Mouse (Mus musculus) liver, embryonic 16.5 days (tissue): ENCODE data around the gene Ccser1. TPM values are rescaled to one million over a fixed set of nuclear protein-coding genes. Genes with fewer than 3 reads are reported as not detected.
"Not testable (repeated sequence)": the region's sequence is repeated elsewhere in the genome, so short reads cannot be mapped to it uniquely, and the experiment has no call there.

ENCODE experiments used
- ATAC-seq: fragments of 200-750 bp; cut with Nextera tagmentation; 2 replicates; pipeline ENCODE4 v1.8.0; 2017; ENCODE audit warnings: low read depth, mild to moderate bottlenecking, moderate number of reproducible peaks, moderate library complexity
- H3K27ac ChIP-seq: fragments of 300-500 bp; sonication (generic); 2 replicates; pipeline ENCODE4 v1.5.1; 2014; ENCODE audit warnings: mild to moderate bottlenecking, low read length
- H3K27me3 ChIP-seq: fragments of 300-500 bp; sonication (generic); 2 replicates; pipeline ENCODE4 v1.6.1; 2014; ENCODE audit warnings: low read depth, low read length, mixed read lengths; ENCODE audit not compliant: control insufficient read depth, insufficient read depth
- H3K36me3 ChIP-seq: fragments of 300-500 bp; sonication (generic); 2 replicates; pipeline ENCODE4 v1.6.1; 2014; ENCODE audit warnings: mild to moderate bottlenecking; ENCODE audit not compliant: control insufficient read depth, insufficient read depth
- H3K4me1 ChIP-seq: fragments of 300-500 bp; sonication (generic); 2 replicates; pipeline ENCODE4 v1.6.1; 2014; ENCODE audit warnings: low read depth, low read length, mixed read lengths; ENCODE audit not compliant: control insufficient read depth
- H3K4me2 ChIP-seq: fragments of 300-500 bp; sonication (generic); 2 replicates; pipeline ENCODE4 v1.6.1; 2014; ENCODE audit warnings: low read depth, low read length, mixed read lengths
- H3K4me3 ChIP-seq: fragments of 300-500 bp; sonication (generic); 2 replicates; pipeline ENCODE4 v1.5.1; 2014; ENCODE audit warnings: low read depth, mild to moderate bottlenecking, low read length
- H3K9ac ChIP-seq: fragments of 300-500 bp; sonication (generic); 2 replicates; pipeline ENCODE4 v1.6.1; 2014; ENCODE audit warnings: low read depth, low read length
- H3K9me3 ChIP-seq: fragments of 300-500 bp; sonication (generic); replicated peaks from 2 replicates; pipeline ENCODE4 v1.6.1; 2016; ENCODE audit warnings: low read length; ENCODE audit not compliant: control insufficient read depth
- WGBS: fragments of 180-500 bp; shearing (Covaris S2); extraction: QIAGEN DNeasy Blood & Tissue Kit; methylation state at CpG from one replicate; pipeline ENCODE4 v1.1.7; 2014; ENCODE audit not compliant: insufficient replicate concordance; 5-methylcytosine and 5-hydroxymethylcytosine counted together
- polyA plus RNA-seq: library from polyadenylated mRNA; unstranded; fragments of >200 nt; fragmentation: Nextera tagmentation; extraction: Ambion mirVana; gene quantifications from 2 replicates; pipeline ENCODE4 v1.2.1, GENCODE M21; 2015

The Ccser1 gene
- polyA plus RNA-seq, 1 experiment from 2014 or later = 0.09 TPM

GRCm38 (mm10) chr6:61976878-61977277, 796.8 kb downstream of the Ccser1 start:
- no peak for ATAC-seq
- Histone ChIP-seq H3K4me3 (no peak overlapping the region), H3K9me3 (no peaks in the 10 kb centered on the region), H3K36me3 (no peaks in the 10 kb centered on the region), H3K4me1 (no peaks in the 10 kb centered on the region), H3K4me2 (no peak overlapping the region), H3K27ac (no peak overlapping the region), H3K27me3 (no peaks in the 10 kb centered on the region), H3K9ac (no peak overlapping the region)
- WGBS = 48% methylated on average over 2 of the region's 2 CpGs

- H3K27ac ChIP-seq = no peak overlapping the region
- no peak for ATAC-seq
- no peak overlapping the region for H3K9ac ChIP-seq
- H3K4me3 ChIP-seq = no peak overlapping the region
- H3K4me1 ChIP-seq = no peaks in the 10 kb centered on the region
- WGBS = 16% methylated on average over 2 of the region's 2 CpGs
- H3K27me3 ChIP-seq = no peaks in the 10 kb centered on the region
- no peaks in the 10 kb centered on the region for H3K36me3 ChIP-seq
- H3K4me2 ChIP-seq = no peak overlapping the region
- H3K9me3 ChIP-seq = no peaks in the 10 kb centered on the region
Measured at GRCm38 (mm10) chr6:61978379-61978778, 798.3 kb downstream of the Ccser1 start.

- no peaks in the 10 kb centered on the region for H3K9me3 ChIP-seq
- H3K36me3 ChIP-seq = no peaks in the 10 kb centered on the region
- no peak overlapping the region for H3K9ac ChIP-seq
- no peak overlapping the region for H3K4me2 ChIP-seq
- H3K27ac ChIP-seq = no peak overlapping the region
- no peak overlapping the region for H3K4me3 ChIP-seq
- no peaks in the 10 kb centered on the region for H3K27me3 ChIP-seq
- no peak for ATAC-seq
- H3K4me1 ChIP-seq = no peaks in the 10 kb centered on the region
Measured at GRCm38 (mm10) chr6:62014374-62014773, 834.2 kb downstream of the Ccser1 start.

- ATAC-seq = no peak
- no peaks in the 10 kb centered on the region for H3K36me3 ChIP-seq
- no peak overlapping the region for H3K4me2 ChIP-seq
- H3K27ac ChIP-seq = no peak overlapping the region
- H3K4me3 ChIP-seq = no peak overlapping the region
- H3K4me1 ChIP-seq = no peaks in the 10 kb centered on the region
- H3K27me3 ChIP-seq = no peaks in the 10 kb centered on the region
- H3K9me3 ChIP-seq = no peaks in the 10 kb centered on the region
- no peak overlapping the region for H3K9ac ChIP-seq
- 28% methylated on average over 1 of the region's 1 CpGs for WGBS
Measured at GRCm38 (mm10) chr6:62044454-62044853, 864.3 kb downstream of the Ccser1 start.

GRCm38 (mm10) chr6:62045042-62045441, 864.9 kb downstream of the Ccser1 start:
- H3K36me3 ChIP-seq, H3K4me2 ChIP-seq, H3K27me3 ChIP-seq, H3K4me1 ChIP-seq, ATAC-seq, H3K9me3 ChIP-seq, H3K9ac ChIP-seq, H3K4me3 ChIP-seq, H3K27ac ChIP-seq: not testable (repeated sequence)
- WGBS = 50% methylated on average over 1 of the region's 1 CpGs

GRCm38 (mm10) chr6:62055276-62055675, 875.2 kb downstream of the Ccser1 start:
- Histone ChIP-seq H3K4me2 (no peak overlapping the region), H3K36me3 (no peaks in the 10 kb centered on the region)

GRCm38 (mm10) chr6:62066363-62067023, 886.4 kb downstream of the Ccser1 start:
- Histone ChIP-seq H3K36me3 (no peaks in the 10 kb centered on the region), H3K9ac (no peak overlapping the region), H3K9me3 (no peaks in the 10 kb centered on the region), H3K27ac (no peak overlapping the region), H3K27me3 (no peaks in the 10 kb centered on the region), H3K4me3 (no peak overlapping the region), H3K4me2 (no peak overlapping the region), H3K4me1 (no peaks in the 10 kb centered on the region)
- ATAC-seq = no peak
- WGBS = 45% methylated on average over 6 of the region's 6 CpGs

More at GRCm38 (mm10) chr6:62055276-62055675, 875.2 kb downstream of the Ccser1 start:
- no peak overlapping the region for H3K9ac ChIP-seq
- H3K9me3 ChIP-seq = no peaks in the 10 kb centered on the region
- no peak overlapping the region for H3K27ac ChIP-seq
- H3K4me3 ChIP-seq = no peak overlapping the region
- no peaks in the 10 kb centered on the region for H3K4me1 ChIP-seq
- ATAC-seq = no peak
- 69% methylated on average over 2 of the region's 2 CpGs for WGBS
- H3K27me3 ChIP-seq = no peaks in the 10 kb centered on the region

GRCm38 (mm10) chr6:62067024-62067380, 886.9 kb downstream of the Ccser1 start:
- Histone ChIP-seq H3K4me1 (no peaks in the 10 kb centered on the region), H3K27me3 (no peaks in the 10 kb centered on the region), H3K9me3 (no peaks in the 10 kb centered on the region), H3K4me3 (no peak overlapping the region), H3K9ac (no peak overlapping the region), H3K4me2 (no peak overlapping the region), H3K27ac (no peak overlapping the region), H3K36me3 (no peaks in the 10 kb centered on the region)
- ATAC-seq = no peak
- 46% methylated on average over 4 of the region's 4 CpGs for WGBS

- Histone ChIP-seq H3K9ac (no peak overlapping the region), H3K27me3 (no peaks in the 10 kb centered on the region), H3K27ac (no peak overlapping the region), H3K4me2 (no peak overlapping the region), H3K9me3 (no peaks in the 10 kb centered on the region), H3K4me3 (no peak overlapping the region), H3K4me1 (no peaks in the 10 kb centered on the region), H3K36me3 (no peaks in the 10 kb centered on the region)
- no peak for ATAC-seq
- 48% methylated on average over 2 of the region's 2 CpGs for WGBS
Measured at GRCm38 (mm10) chr6:62105464-62105863, 925.3 kb downstream of the Ccser1 start.
